Mouse (Mus musculus) embryo, embryonic 10 days (tissue): ENCODE measurements around the gene 2210407C18Rik.

Source experiments
- DNase-seq: peaks from one replicate; pipeline ENCODE4 v3.0.0-alpha.2; 2015; ENCODE audit warnings: low spot score

2210407C18Rik gene

GRCm38 (mm10) chr11:58602062-58602461 lies 13.8 kb downstream of the 2210407C18Rik start:
- no peak for DNase-seq

- no peak for DNase-seq
These were observed 18.0 kb downstream of the 2210407C18Rik start for GRCm38 (mm10) chr11:58597837-58598236.

GRCm38 (mm10) chr11:58594814-58595213 lies 21.1 kb downstream of the 2210407C18Rik start, which contains the start of gene Olfr324:
Gene Olfr324 (plus strand): TSS chr11:58595114.
- DNase-seq: no peak

GRCm38 (mm10) chr11:58588620-58589250 lies 27.1 kb downstream of the 2210407C18Rik start:
- no peak for DNase-seq

- DNase-seq: peak; percentile 53
These were observed 28.0 kb downstream of the 2210407C18Rik start for GRCm38 (mm10) chr11:58587898-58588348.

- DNase-seq: no peak
These were observed 37.2 kb downstream of the 2210407C18Rik start for GRCm38 (mm10) chr11:58578636-58579035.

GRCm38 (mm10) chr11:58577430-58577829 lies 38.4 kb downstream of the 2210407C18Rik start, which contains the start of gene Olfr325:
Gene Olfr325 (plus strand): TSS chr11:58577730.
- DNase-seq: no peak

- DNase-seq: no peak
These were observed 45.5 kb downstream of the 2210407C18Rik start, which contains the start of gene Olfr224 for GRCm38 (mm10) chr11:58570405-58570804. Gene Olfr224 (minus strand): TSS chr11:58570553.
